Mouse (Mus musculus) heart, postnatal 0 days (tissue): ENCODE measurements around the gene Mettl6. TPM values are rescaled to one million over a fixed set of nuclear protein-coding genes. Genes with fewer than 3 reads are reported as not detected.
"Not testable (repeated sequence)": the region's sequence is repeated elsewhere in the genome, so short reads cannot be mapped to it uniquely, and the experiment has no call there.

Experiments used
- ATAC-seq: fragments of 200-750 bp; cut with Nextera tagmentation; 2 replicates; pipeline ENCODE4 v1.8.0; 2017; ENCODE audit warnings: low read depth, moderate number of reproducible peaks, moderate library complexity; ENCODE audit not compliant: insufficient read depth
- DNase-seq: peaks from one replicate; pipeline ENCODE4 v3.0.0-alpha.2; 2016; ENCODE audit warnings: low spot score
- H3K27ac ChIP-seq: fragments of 300-500 bp; sonication (generic); 2 replicates; pipeline ENCODE4 v1.5.1; 2014; ENCODE audit warnings: low read depth, mild to moderate bottlenecking
- H3K27me3 ChIP-seq: fragments of 300-500 bp; sonication (generic); 2 replicates; pipeline ENCODE4 v1.6.1; 2014; ENCODE audit warnings: low read length, mixed read lengths; ENCODE audit not compliant: control insufficient read depth, insufficient read depth
- H3K36me3 ChIP-seq: fragments of 300-500 bp; sonication (generic); replicated peaks from 2 replicates; pipeline ENCODE4 v1.6.1; 2014; ENCODE audit warnings: low read length, mixed read lengths; ENCODE audit not compliant: control insufficient read depth, insufficient read depth
- H3K4me1 ChIP-seq: fragments of 300-500 bp; sonication (generic); 2 replicates; pipeline ENCODE4 v1.6.1; 2014; ENCODE audit warnings: antibody characterized with exemption; ENCODE audit not compliant: control insufficient read depth, insufficient read depth
- H3K4me2 ChIP-seq: fragments of 300-500 bp; sonication (generic); 2 replicates; pipeline ENCODE4 v1.6.1; 2014; ENCODE audit warnings: low read depth, mild to moderate bottlenecking, low read length, moderate library complexity
- H3K4me3 ChIP-seq: fragments of 300-500 bp; sonication (generic); 2 replicates; pipeline ENCODE4 v1.5.1; 2014; ENCODE audit warnings: low read depth, low read length
- H3K9ac ChIP-seq: fragments of 300-500 bp; sonication (generic); replicated peaks from 2 replicates; pipeline ENCODE4 v1.6.1; 2014; ENCODE audit warnings: low read depth, low read length, mixed read lengths
- H3K9me3 ChIP-seq: fragments of 300-500 bp; sonication (generic); replicated peaks from 2 replicates; pipeline ENCODE4 v1.6.1; 2016; ENCODE audit warnings: low read length; ENCODE audit not compliant: control insufficient read depth
- CTCF ChIP-seq: IDR thresholded peaks from 2 replicates; pipeline ENCODE4 v1.5.1; 2016; ENCODE audit warnings: antibody characterized with exemption, control low read depth, low read depth
- EP300 ChIP-seq: IDR thresholded peaks from 2 replicates; pipeline ENCODE4 v1.6.1; 2016; ENCODE audit warnings: antibody characterized with exemption, low read depth
- WGBS: fragments of 180-500 bp; shearing (Covaris S2); extraction: QIAGEN DNeasy Blood & Tissue Kit; methylation state at CpG from one replicate; pipeline ENCODE4 v1.1.7; 2014; 5-methylcytosine and 5-hydroxymethylcytosine counted together
- polyA plus RNA-seq: library from polyadenylated mRNA; unstranded; fragments of >200 nt; fragmentation: Nextera tagmentation; extraction: Ambion mirVana; gene quantifications from 2 replicates; pipeline ENCODE4 v1.2.1, GENCODE M21; 2015
- total RNA-seq: library from RNA; depleted of rRNA; stranded (reverse); fragments of >200 nt; gene quantifications from 2 replicates; pipeline ENCODE4 v1.2.3, GENCODE M21; 2014; ENCODE audit warnings: low replicate concordance

Mettl6 gene
- total and polyA plus RNA-seq, 2 experiments from 2014 or later: 21.7 to 26.6 TPM

DNA sequence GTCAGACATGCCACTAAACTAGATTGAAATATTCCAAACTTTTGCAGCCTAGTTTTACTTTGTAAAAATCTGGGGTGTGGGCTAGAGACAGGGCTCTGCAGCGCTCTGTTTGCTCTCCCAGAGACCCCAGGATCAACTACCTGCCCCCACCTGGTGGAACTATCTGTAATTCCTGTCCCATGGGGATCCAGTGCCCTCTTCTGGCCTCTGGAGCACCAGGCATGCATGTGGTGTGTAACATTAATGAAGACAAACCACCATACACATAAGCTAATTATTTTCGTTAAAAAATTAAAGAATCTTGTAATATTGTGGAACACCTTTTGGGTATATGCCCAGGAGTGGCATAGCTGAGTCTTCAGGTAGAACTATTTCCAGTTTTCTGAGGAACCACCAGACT lies 21.5 kb downstream of the Mettl6 start:
- Histone ChIP-seq H3K36me3 (peaks cover 5% of the 10 kb centered on the region; the same call in 1 of the 2 replicates), H3K9ac (no peak overlapping the region), H3K4me3 (no peak overlapping the region), H3K27me3 (no peaks in the 10 kb centered on the region), H3K4me2 (no peak overlapping the region), H3K9me3 (no peaks in the 10 kb centered on the region), H3K27ac (no peak overlapping the region), H3K4me1 (no peaks in the 10 kb centered on the region)
- DNase-seq: no peak
- TF ChIP-seq EP300: no peak
- TF ChIP-seq CTCF: 0 out of 2 replicates have a peak, but pooled peaks have one; percentile 22
- no peak for ATAC-seq
- WGBS: 81% methylated on average over 2 of the region's 2 CpGs

DNA sequence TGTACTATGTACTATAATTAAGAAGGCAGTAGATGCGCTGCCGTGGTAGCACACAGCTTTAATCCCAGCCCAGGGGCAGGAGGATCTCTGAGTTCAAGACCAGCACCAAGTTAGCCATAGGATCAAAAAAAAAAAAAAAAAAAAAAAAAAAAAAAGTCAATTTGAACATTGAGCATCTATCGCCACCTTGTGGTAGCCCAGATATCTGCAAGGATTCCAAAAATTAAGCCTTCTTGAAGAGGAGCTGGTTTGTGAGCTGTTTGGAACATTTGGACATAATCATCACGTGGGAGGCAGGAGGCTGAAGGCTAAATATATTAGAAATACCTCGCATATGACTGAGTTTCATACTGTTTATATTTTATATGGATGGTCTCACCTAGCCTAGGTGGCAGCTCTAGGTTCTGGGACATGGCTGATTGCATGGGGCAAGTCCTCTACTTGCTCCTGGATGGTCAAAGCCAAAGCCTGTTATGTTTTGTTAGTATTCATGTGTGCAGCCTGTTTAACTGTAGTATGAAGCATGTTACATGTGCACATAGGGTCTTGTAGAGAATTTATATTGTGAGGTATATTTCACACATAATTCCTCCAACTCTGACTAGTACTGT lies 22.3 kb downstream of the Mettl6 start:
- Histone ChIP-seq H3K27me3 (no peaks in the 10 kb centered on the region), H3K4me3 (no peak overlapping the region), H3K27ac (no peak overlapping the region), H3K9ac (no peak overlapping the region), H3K36me3 (no peaks in the 10 kb centered on the region), H3K4me1 (no peaks in the 10 kb centered on the region), H3K4me2 (no peak overlapping the region), H3K9me3 (no peaks in the 10 kb centered on the region)
- DNase-seq: peak; percentile 59
- no peak for ATAC-seq
- TF ChIP-seq EP300 (no peak), CTCF (peak; percentile 70)
- 4% methylated on average over 5 of the region's 5 CpGs for WGBS

DNA sequence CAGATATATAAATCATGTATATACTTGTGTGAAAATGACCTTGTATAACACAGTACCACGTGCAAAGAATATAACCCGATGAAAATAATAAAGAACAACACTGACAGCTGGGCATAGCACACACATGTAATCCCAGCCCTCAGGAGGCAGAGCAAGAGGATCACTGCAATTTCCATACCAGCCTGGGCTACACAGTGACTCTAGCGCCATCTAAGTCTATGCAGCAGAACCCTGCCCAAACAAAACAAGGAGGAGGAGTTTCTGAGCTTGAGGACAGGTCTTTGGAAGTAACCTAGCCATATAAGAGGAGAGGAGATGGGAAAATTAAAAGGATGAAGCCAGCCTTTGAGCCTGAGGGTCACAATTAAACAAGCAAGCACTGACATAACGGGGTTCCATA lies 25.1 kb downstream of the Mettl6 start:
- Histone ChIP-seq H3K36me3 (no peaks in the 10 kb centered on the region), H3K27ac (no peak overlapping the region), H3K4me2 (no peak overlapping the region), H3K9me3 (no peaks in the 10 kb centered on the region), H3K4me1 (no peaks in the 10 kb centered on the region), H3K27me3 (no peaks in the 10 kb centered on the region), H3K9ac (no peak overlapping the region), H3K4me3 (no peak overlapping the region)
- no peak for ATAC-seq
- DNase-seq: no peak
- 63% methylated on average over 4 of the region's 4 CpGs for WGBS
- TF ChIP-seq EP300 (no peak), CTCF (no peak; the same call in 1 of the 2 replicates)

DNA sequence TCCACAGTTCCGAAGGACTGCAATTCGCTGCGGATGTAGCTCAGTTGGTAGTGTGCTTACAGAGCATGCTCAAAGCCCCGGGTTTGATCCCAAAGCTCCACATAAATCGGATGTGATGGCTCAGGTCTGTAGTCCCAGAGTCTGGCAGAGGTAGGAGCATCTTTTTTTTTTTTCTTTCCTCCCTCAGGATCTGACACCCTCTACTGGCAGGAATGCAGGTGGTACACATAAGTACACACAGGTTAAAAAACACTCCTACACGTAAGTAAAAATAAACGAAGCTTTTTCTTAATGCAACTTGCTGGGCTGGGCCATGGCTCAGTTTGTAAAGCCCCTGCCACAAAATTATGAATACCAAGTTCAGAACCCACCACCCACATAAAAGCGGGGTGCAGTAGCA lies 30.7 kb downstream of the Mettl6 start:
- no peak overlapping the region for H3K27ac ChIP-seq
- peak; percentile 59 for TF ChIP-seq CTCF
- no peak for TF ChIP-seq EP300
- 61% methylated on average over 8 of the region's 8 CpGs for WGBS
- H3K4me2 ChIP-seq: no peak overlapping the region
- ATAC-seq: no peak
- no peaks in the 10 kb centered on the region for H3K4me1 ChIP-seq
- no peak overlapping the region for H3K4me3 ChIP-seq
- no peaks in the 10 kb centered on the region for H3K27me3 ChIP-seq
- H3K36me3 ChIP-seq: no peaks in the 10 kb centered on the region
- no peak overlapping the region for H3K9ac ChIP-seq
- peak; percentile 38 for DNase-seq
- H3K9me3 ChIP-seq: no peaks in the 10 kb centered on the region

DNA sequence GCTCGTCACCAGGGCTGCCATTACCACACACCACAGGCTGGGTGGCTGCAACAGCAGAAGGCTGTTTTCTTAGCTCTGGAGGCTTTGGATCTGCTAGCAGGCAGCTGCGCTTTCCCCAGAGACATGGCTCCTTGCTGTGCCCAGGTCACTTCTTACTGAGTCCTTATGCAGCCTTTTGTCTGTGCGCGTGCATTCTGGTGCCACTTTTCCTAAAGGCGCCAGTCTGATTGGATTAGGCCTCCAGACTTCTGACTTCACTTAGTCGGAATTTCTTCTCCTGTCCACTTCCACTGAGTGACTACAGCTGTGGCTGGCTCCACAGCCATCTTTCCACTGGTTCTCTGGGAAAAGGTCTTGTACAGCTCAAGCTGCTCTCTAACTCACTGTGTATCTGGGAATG lies 32.0 kb downstream of the Mettl6 start:
- H3K27me3 ChIP-seq: no peaks in the 10 kb centered on the region
- no peak overlapping the region for H3K4me2 ChIP-seq
- no peak overlapping the region for H3K9ac ChIP-seq
- no peak for TF ChIP-seq CTCF
- TF ChIP-seq EP300: no peak
- WGBS: 71% methylated on average over 6 of the region's 6 CpGs
- no peak for DNase-seq
- H3K36me3 ChIP-seq: no peaks in the 10 kb centered on the region
- no peaks in the 10 kb centered on the region for H3K4me1 ChIP-seq
- no peak overlapping the region for H3K4me3 ChIP-seq
- peak; percentile 47 for ATAC-seq
- peak overlapping the region; percentile 36 for H3K27ac ChIP-seq
- no peaks in the 10 kb centered on the region for H3K9me3 ChIP-seq

DNA sequence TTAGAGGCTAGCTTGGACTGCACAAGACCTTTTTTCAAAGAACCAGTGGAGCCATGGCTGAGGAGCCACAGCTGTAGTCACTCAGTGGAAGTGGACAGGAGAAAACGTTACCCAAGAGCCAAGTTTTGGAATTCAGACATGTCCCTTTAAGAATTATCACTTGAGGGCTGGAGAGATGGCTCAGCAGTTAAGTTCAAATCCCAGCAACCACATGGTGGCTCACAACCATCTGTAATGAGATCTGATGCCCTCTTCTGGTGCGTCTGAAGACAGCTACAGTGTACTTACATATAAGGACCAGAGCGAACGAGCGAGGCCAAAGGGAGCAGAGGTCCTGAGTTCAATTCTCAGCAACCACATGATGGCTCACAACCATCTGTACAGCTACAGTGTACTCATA lies 32.6 kb downstream of the Mettl6 start:
- not testable (repeated sequence) for H3K27ac ChIP-seq, H3K27me3 ChIP-seq, H3K36me3 ChIP-seq, H3K9me3 ChIP-seq, H3K4me1 ChIP-seq, DNase-seq, ATAC-seq, H3K4me3 ChIP-seq, H3K4me2 ChIP-seq, H3K9ac ChIP-seq
- 85% methylated on average over 5 of the region's 5 CpGs for WGBS
